In genomic region chr7:105737648-105738047, GRCm38 (mm10) we compare ENCODE assay signal across 7 mouse cellular contexts. TPM values are rescaled to one million over a fixed set of nuclear protein-coding genes. Genes with fewer than 3 reads are reported as not detected.
DNase-seq lines count a peak whose midpoint lies in the region; ATAC-seq and TF ChIP-seq lines count a peak whose summit lies in the region.

No protein-coding gene starts in this region.

- DNase-seq in lung, adult 2 months: no peak
- DNase-seq in lung, postnatal 4 days: no peak
- DNase-seq in cerebellum, adult 11-12 months: no peak
- DNase-seq in ovary, postnatal 14 days (ENCODE audit: low spot score): no peak

- no peaks in the 10 kb centered on the region for H3K27me3 ChIP-seq in intestine, postnatal 0 days (replicated peaks; ENCODE audit: control insufficient read depth, insufficient read depth, low read length)
- no peaks in the 10 kb centered on the region for H3K27me3 ChIP-seq in neural tube, embryonic 15.5 days (replicated peaks)

- peak overlapping the region; percentile 92 for H3K4me2 ChIP-seq in intestine, postnatal 0 days (replicated peaks; ENCODE audit: low read depth)
- peak overlapping the region; percentile 89 for H3K4me2 ChIP-seq in neural tube, embryonic 15.5 days

- H3K9ac ChIP-seq in intestine, postnatal 0 days (ENCODE audit: low read depth, low read length): peak overlapping the region; percentile 89
- H3K9ac ChIP-seq in neural tube, embryonic 15.5 days (replicated peaks): peak overlapping the region; percentile 91; the same call in 1 of the 2 replicates

- H3K4me1 ChIP-seq in lung, adult 2 months (ENCODE audit: control insufficient read depth, insufficient read depth, low read length): peaks cover 14% of the 10 kb centered on the region
- H3K4me1 ChIP-seq in embryonic fibroblast, embryonic 13.5 days (ENCODE audit: control insufficient read depth, insufficient read depth, low read length): peaks cover 9% of the 10 kb centered on the region
- no peaks in the 10 kb centered on the region for H3K4me1 ChIP-seq in intestine, postnatal 0 days (replicated peaks; ENCODE audit: control insufficient read depth, insufficient read depth, low read length)
- H3K4me1 ChIP-seq in neural tube, embryonic 15.5 days: peaks cover 37% of the 10 kb centered on the region

- H3K9me3 ChIP-seq in intestine, postnatal 0 days (ENCODE audit: control insufficient read depth): no peaks in the 10 kb centered on the region
- no peaks in the 10 kb centered on the region for H3K9me3 ChIP-seq in neural tube, embryonic 15.5 days (replicated peaks)

- TF ChIP-seq CTCF in lung, adult 2 months (IDR thresholded peaks at IDR 0.05; ENCODE audit: insufficient read depth, low read length): no peak
- TF ChIP-seq CTCF in embryonic fibroblast, embryonic 13.5 days (IDR thresholded peaks at IDR 0.05; ENCODE audit: borderline replicate concordance, insufficient read depth, low read length): no peak
- TF ChIP-seq CTCF in intestine, postnatal 0 days (IDR thresholded peaks at IDR 0.05; ENCODE audit: low read depth): no peak

- no peak for TF ChIP-seq POLR2A in lung, adult 2 months (IDR thresholded peaks at IDR 0.05; ENCODE audit: borderline replicate concordance, extremely low read depth, low read depth, low read length)
- TF ChIP-seq POLR2A in embryonic fibroblast, embryonic 13.5 days (IDR thresholded peaks at IDR 0.05; ENCODE audit: low read depth, low read length): peak; percentile 18; the same call in 1 of the 2 replicates

- H3K4me3 ChIP-seq in lung, adult 2 months (replicated peaks; ENCODE audit: extremely low read depth, low read depth, low read length): peak overlapping the region; percentile 100
- peak overlapping the region; percentile 99 for H3K4me3 ChIP-seq in embryonic fibroblast, embryonic 13.5 days (ENCODE audit: insufficient read depth, low read length)
- H3K4me3 ChIP-seq in intestine, postnatal 0 days (ENCODE audit: low read depth, low read length): peak overlapping the region; percentile 93
- peak overlapping the region; percentile 86 for H3K4me3 ChIP-seq in neural tube, embryonic 15.5 days (replicated peaks)

- no peak for ATAC-seq in intestine, postnatal 0 days
- ATAC-seq in neural tube, embryonic 15.5 days (ENCODE audit: low FRiP score): no peak

- WGBS in lung, adult 2 months: 13% methylated on average over 3 of the region's 3 CpGs
- WGBS in intestine, postnatal 0 days: 26% methylated on average over 3 of the region's 3 CpGs
- 33% methylated on average over 3 of the region's 3 CpGs for WGBS in neural tube, embryonic 15.5 days

- H3K36me3 ChIP-seq in intestine, postnatal 0 days (ENCODE audit: control insufficient read depth, insufficient read depth): peaks cover 47% of the 10 kb centered on the region
- peaks cover 45% of the 10 kb centered on the region for H3K36me3 ChIP-seq in neural tube, embryonic 15.5 days

- H3K27ac ChIP-seq in embryonic fibroblast, embryonic 13.5 days (ENCODE audit: insufficient read depth, low read length): peak overlapping the region; percentile 99
- H3K27ac ChIP-seq in intestine, postnatal 0 days (ENCODE audit: low read depth, low read length): 0 out of 2 replicates have a peak overlapping the region, but pooled peaks have one; percentile 17
- H3K27ac ChIP-seq in neural tube, embryonic 15.5 days (replicated peaks): 0 out of 2 replicates have a peak overlapping the region, but pooled peaks have one; percentile 86

RNA-seq across cellular contexts. Expression of gene Rrp8, which starts 0.5 kb away (rescaled TPM):
- 7.5 and 8.4 TPM in 2 replicates for polyA plus RNA-seq in lung, adult 2 months (2012; rRNA removed)
- polyA plus RNA-seq in embryonic fibroblast, embryonic 13.5 days (2011; ENCODE audit: insufficient read length, low read depth, missing spikeins): 46.0 and 47.7 TPM in 2 replicates
- polyA plus RNA-seq in intestine, postnatal 0 days (2015; fragmentation: Nextera tagmentation; extraction: Ambion mirVana): 12.7 and 15.0 TPM in 2 replicates
- polyA plus RNA-seq in neural tube, embryonic 15.5 days (2015; fragmentation: Nextera tagmentation; extraction: Ambion mirVana): 27.8 and 28.8 TPM in 2 replicates

RNA-seq across cellular contexts. Expression of gene Ilk, which starts 1.3 kb away (rescaled TPM):
- polyA plus RNA-seq in lung, adult 2 months (2012; rRNA removed): 159 and 195 TPM in 2 replicates
- polyA plus RNA-seq in embryonic fibroblast, embryonic 13.5 days (2011; ENCODE audit: insufficient read length, low read depth, missing spikeins): 295 and 379 TPM in 2 replicates
- polyA plus RNA-seq in intestine, postnatal 0 days (2015; fragmentation: Nextera tagmentation; extraction: Ambion mirVana): 173 and 178 TPM in 2 replicates
- 204 and 227 TPM in 2 replicates for polyA plus RNA-seq in neural tube, embryonic 15.5 days (2015; fragmentation: Nextera tagmentation; extraction: Ambion mirVana)

RNA-seq across cellular contexts. Expression of gene Taf10, which starts 6.5 kb away (rescaled TPM):
- polyA plus RNA-seq in lung, adult 2 months (2012; rRNA removed): 276 and 345 TPM in 2 replicates
- 146 and 155 TPM in 2 replicates for polyA plus RNA-seq in embryonic fibroblast, embryonic 13.5 days (2011; ENCODE audit: insufficient read length, low read depth, missing spikeins)
- 164 and 168 TPM in 2 replicates for polyA plus RNA-seq in intestine, postnatal 0 days (2015; fragmentation: Nextera tagmentation; extraction: Ambion mirVana)
- 101 and 102 TPM in 2 replicates for polyA plus RNA-seq in neural tube, embryonic 15.5 days (2015; fragmentation: Nextera tagmentation; extraction: Ambion mirVana)

RNA-seq across cellular contexts. Expression of gene Tpp1, which starts 14.4 kb away (rescaled TPM):
- 141 and 187 TPM in 2 replicates for polyA plus RNA-seq in lung, adult 2 months (2012; rRNA removed)
- polyA plus RNA-seq in embryonic fibroblast, embryonic 13.5 days (2011; ENCODE audit: insufficient read length, low read depth, missing spikeins): 200 and 265 TPM in 2 replicates
- 176 and 184 TPM in 2 replicates for polyA plus RNA-seq in intestine, postnatal 0 days (2015; fragmentation: Nextera tagmentation; extraction: Ambion mirVana)
- 41.4 and 50.2 TPM in 2 replicates for polyA plus RNA-seq in neural tube, embryonic 15.5 days (2015; fragmentation: Nextera tagmentation; extraction: Ambion mirVana)

RNA-seq across cellular contexts. Expression of gene Dchs1, which starts 49.8 kb away (rescaled TPM):
- 13.9 and 14.8 TPM in 2 replicates for polyA plus RNA-seq in lung, adult 2 months (2012; rRNA removed)
- 12.8 and 28.6 TPM in 2 replicates for polyA plus RNA-seq in embryonic fibroblast, embryonic 13.5 days (2011; ENCODE audit: insufficient read length, low read depth, missing spikeins)
- 2.2 and 2.4 TPM in 2 replicates for polyA plus RNA-seq in intestine, postnatal 0 days (2015; fragmentation: Nextera tagmentation; extraction: Ambion mirVana)
- 10.0 and 10.8 TPM in 2 replicates for polyA plus RNA-seq in neural tube, embryonic 15.5 days (2015; fragmentation: Nextera tagmentation; extraction: Ambion mirVana)

Comparison
In these comparisons a context has a peak if more than half of its experiments do, and no peak if none do; other contexts are left out.
1. H3K27ac ChIP-seq: peak in every context shown above with its lines; median percentile 99 in embryonic fibroblast, embryonic 13.5 days; 86 in neural tube, embryonic 15.5 days; 17 in intestine, postnatal 0 days.